Mouse (Mus musculus) testis, adult 2 months (tissue): ENCODE data around the gene Olfr324.

Source experiments
- CTCF ChIP-seq: fragments of 200-500 bp; IDR thresholded peaks from 2 replicates; pipeline ENCODE4 v1.5.1; 2012; ENCODE audit warnings: low read depth, mild to moderate bottlenecking, inconsistent platforms, low read length, moderate library complexity; ENCODE audit not compliant: control insufficient read depth, insufficient read depth, insufficient replicate concordance
- POLR2A ChIP-seq: fragments of 200-500 bp; IDR thresholded peaks from 2 replicates; pipeline ENCODE4 v1.6.1; 2012; ENCODE audit warnings: low read depth, mild to moderate bottlenecking, inconsistent platforms, low read length, moderate library complexity; ENCODE audit not compliant: control insufficient read depth

DNA sequence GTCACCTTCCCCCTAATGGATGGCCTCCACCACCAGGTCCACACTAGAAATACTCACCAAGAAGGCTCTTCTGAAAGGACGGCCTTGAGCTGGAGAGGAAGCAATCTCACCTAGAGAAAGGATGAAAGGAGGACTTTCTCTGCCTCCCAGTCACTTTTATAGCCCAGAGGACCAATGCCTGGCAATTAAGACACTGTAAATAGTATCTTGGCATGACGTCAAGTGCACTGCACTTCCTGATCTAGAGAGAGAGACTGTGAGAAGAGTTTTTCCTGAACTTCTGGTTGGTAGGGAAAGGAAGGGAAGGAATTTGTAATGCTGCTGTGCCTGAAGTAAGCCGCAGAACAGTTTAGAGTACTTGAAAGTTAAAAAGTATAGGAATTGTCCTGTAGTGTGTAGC is 18.4 kb downstream of the Olfr324 start:
- TF ChIP-seq CTCF (no peak), POLR2A (no peak)
